Mouse (Mus musculus) midbrain, embryonic 16.5 days (tissue): ENCODE data around the gene Pde10a. TPM values are rescaled to one million over a fixed set of nuclear protein-coding genes. Genes with fewer than 3 reads are reported as not detected.
A peak's percentile ranks its signal among the peaks of the same experiment; 100 is the strongest.

ENCODE experiments used
- ATAC-seq: fragments of 200-750 bp; cut with Nextera tagmentation; 2 replicates; pipeline ENCODE4 v1.8.0; 2017; ENCODE audit warnings: moderate TSS enrichment
- H3K27ac ChIP-seq: fragments of 300-500 bp; sonication (generic); 2 replicates; pipeline ENCODE4 v1.5.1; 2014; ENCODE audit warnings: mild to moderate bottlenecking, low read length, mixed read lengths
- H3K27me3 ChIP-seq: fragments of 300-500 bp; sonication (generic); 2 replicates; pipeline ENCODE4 v1.6.1; 2014; ENCODE audit warnings: low read depth, low read length, mixed read lengths; ENCODE audit not compliant: control insufficient read depth, insufficient read depth
- H3K36me3 ChIP-seq: fragments of 300-500 bp; sonication (generic); 2 replicates; pipeline ENCODE4 v1.6.1; 2014; ENCODE audit warnings: mild to moderate bottlenecking, low read length, moderate library complexity, mixed read lengths; ENCODE audit not compliant: control insufficient read depth, insufficient read depth
- H3K4me1 ChIP-seq: fragments of 300-500 bp; sonication (generic); 2 replicates; pipeline ENCODE4 v1.6.1; 2014; ENCODE audit warnings: mild to moderate bottlenecking, low read length, mixed read lengths; ENCODE audit not compliant: control insufficient read depth, insufficient read depth
- H3K4me2 ChIP-seq: fragments of 300-500 bp; sonication (generic); 2 replicates; pipeline ENCODE4 v1.6.1; 2014; ENCODE audit warnings: mild to moderate bottlenecking, low read length, mixed read lengths
- H3K4me3 ChIP-seq: fragments of 300-500 bp; sonication (generic); 2 replicates; pipeline ENCODE4 v1.5.1; 2014; ENCODE audit warnings: low read depth, mild to moderate bottlenecking, low read length, moderate library complexity, mixed read lengths
- H3K9ac ChIP-seq: fragments of 300-500 bp; sonication (generic); 2 replicates; pipeline ENCODE4 v1.6.1; 2014; ENCODE audit warnings: low read depth, low read length, mixed read lengths
- H3K9me3 ChIP-seq: fragments of 300-500 bp; sonication (generic); replicated peaks from 2 replicates; pipeline ENCODE4 v1.6.1; 2014; ENCODE audit warnings: mild to moderate bottlenecking, low read length, mixed read lengths; ENCODE audit not compliant: control insufficient read depth, poor library complexity, severe bottlenecking
- WGBS: fragments of 180-500 bp; shearing (Covaris S2); extraction: QIAGEN DNeasy Blood & Tissue Kit; methylation state at CpG from one replicate; pipeline ENCODE4 v1.1.7; 2014; 5-methylcytosine and 5-hydroxymethylcytosine counted together
- polyA plus RNA-seq: library from polyadenylated mRNA; unstranded; fragments of >200 nt; fragmentation: Nextera tagmentation; extraction: Ambion mirVana; gene quantifications from 2 replicates; pipeline ENCODE4 v1.2.1, GENCODE M21; 2015

Gene Pde10a
- polyA plus RNA-seq, 1 experiment from 2014 or later: 14.3 TPM

- Histone ChIP-seq H3K4me1 (no peaks in the 10 kb centered on the region), H3K27ac (no peak overlapping the region), H3K4me2 (no peak overlapping the region), H3K4me3 (no peak overlapping the region), H3K36me3 (0 out of 2 replicates have a peak, but pooled peaks cover 2% of the 10 kb centered on the region), H3K9ac (no peak overlapping the region), H3K27me3 (no peaks in the 10 kb centered on the region), H3K9me3 (no peaks in the 10 kb centered on the region)
- ATAC-seq: no peak
- 91% methylated on average over 7 of the region's 7 CpGs for WGBS
Observed at GRCm38 (mm10) chr17:8899212-8899611, 374.0 kb downstream of the Pde10a start.

GRCm38 (mm10) chr17:8903555-8904283 lies 378.5 kb downstream of the Pde10a start:
- Histone ChIP-seq H3K27ac (no peak overlapping the region), H3K9ac (no peak overlapping the region), H3K36me3 (0 out of 2 replicates have a peak, but pooled peaks cover 4% of the 10 kb centered on the region), H3K9me3 (no peaks in the 10 kb centered on the region), H3K27me3 (no peaks in the 10 kb centered on the region), H3K4me2 (no peak overlapping the region), H3K4me3 (no peak overlapping the region), H3K4me1 (peaks cover 4% of the 10 kb centered on the region; the same call in 1 of the 2 replicates)
- ATAC-seq: no peak
- WGBS: 84% methylated on average over 5 of the region's 5 CpGs

GRCm38 (mm10) chr17:8910571-8910970 lies 385.4 kb downstream of the Pde10a start:
- no peak for ATAC-seq
- H3K9ac ChIP-seq: no peak overlapping the region
- 71% methylated on average over 5 of the region's 5 CpGs for WGBS
- no peak overlapping the region for H3K27ac ChIP-seq
- no peaks in the 10 kb centered on the region for H3K36me3 ChIP-seq
- no peak overlapping the region for H3K4me3 ChIP-seq
- no peak overlapping the region for H3K4me2 ChIP-seq
- peaks cover 4% of the 10 kb centered on the region; the same call in 1 of the 2 replicates for H3K4me1 ChIP-seq
- no peaks in the 10 kb centered on the region for H3K27me3 ChIP-seq
- H3K9me3 ChIP-seq: no peaks in the 10 kb centered on the region

DNA sequence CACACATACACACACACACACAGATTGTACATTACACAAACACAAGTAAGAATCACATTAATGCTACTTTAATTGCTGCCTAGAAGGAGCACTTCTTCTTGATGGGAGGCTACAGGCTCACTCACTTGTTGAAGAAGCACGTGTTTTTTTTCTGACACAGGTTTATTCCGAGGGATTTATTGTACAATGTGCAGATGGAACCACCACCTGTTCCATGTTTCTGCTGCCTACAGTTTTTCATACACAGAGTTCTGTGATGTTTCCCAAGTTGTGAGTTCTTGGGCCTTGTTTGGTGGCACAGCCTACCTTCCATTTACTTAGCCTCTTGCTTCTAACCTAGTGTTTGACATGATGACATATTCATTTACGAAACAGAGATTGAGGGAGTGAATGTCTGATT lies 387.8 kb downstream of the Pde10a start:
- H3K27ac ChIP-seq: no peak overlapping the region
- H3K4me3 ChIP-seq: no peak overlapping the region
- H3K4me1 ChIP-seq: no peaks in the 10 kb centered on the region
- no peak for ATAC-seq
- no peak overlapping the region for H3K4me2 ChIP-seq
- H3K9ac ChIP-seq: no peak overlapping the region
- no peaks in the 10 kb centered on the region for H3K9me3 ChIP-seq
- no peaks in the 10 kb centered on the region for H3K27me3 ChIP-seq
- no peaks in the 10 kb centered on the region for H3K36me3 ChIP-seq
- 84% methylated on average over 3 of the region's 3 CpGs for WGBS

DNA sequence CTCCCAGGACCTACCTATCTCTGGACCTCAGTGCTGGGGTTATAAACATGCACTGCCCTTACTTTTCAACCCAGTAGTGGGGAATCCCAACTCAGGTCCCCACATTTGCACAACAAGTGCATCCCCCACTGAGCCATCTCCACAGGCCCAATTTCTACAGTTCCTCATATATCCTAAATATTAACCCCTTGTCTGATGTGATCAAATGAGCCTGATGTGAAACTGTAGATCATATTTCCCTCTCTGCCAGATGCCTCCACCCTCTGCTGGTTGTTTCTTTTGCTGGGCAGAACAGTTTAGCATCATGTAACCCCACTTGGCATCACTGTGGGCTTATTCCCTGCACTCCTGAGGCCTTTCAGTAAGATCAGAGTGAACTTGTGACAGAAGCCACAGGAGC lies 390.5 kb downstream of the Pde10a start:
- no peaks in the 10 kb centered on the region for H3K36me3 ChIP-seq
- no peak overlapping the region for H3K27ac ChIP-seq
- H3K9me3 ChIP-seq: no peaks in the 10 kb centered on the region
- H3K4me1 ChIP-seq: 0 out of 2 replicates have a peak, but pooled peaks cover 2% of the 10 kb centered on the region
- no peak for ATAC-seq
- H3K4me3 ChIP-seq: no peak overlapping the region
- H3K9ac ChIP-seq: no peak overlapping the region
- no peaks in the 10 kb centered on the region for H3K27me3 ChIP-seq
- no peak overlapping the region for H3K4me2 ChIP-seq

GRCm38 (mm10) chr17:8923074-8923473 lies 397.9 kb downstream of the Pde10a start:
- Histone ChIP-seq H3K36me3 (no peaks in the 10 kb centered on the region), H3K4me2 (no peak overlapping the region), H3K9me3 (no peaks in the 10 kb centered on the region), H3K27me3 (no peaks in the 10 kb centered on the region), H3K27ac (no peak overlapping the region), H3K9ac (no peak overlapping the region), H3K4me3 (no peak overlapping the region), H3K4me1 (peaks cover 6% of the 10 kb centered on the region; the same call in 1 of the 2 replicates)
- ATAC-seq: no peak
- 68% methylated on average over 4 of the region's 4 CpGs for WGBS

GRCm38 (mm10) chr17:8923727-8924126 lies 398.6 kb downstream of the Pde10a start:
- Histone ChIP-seq H3K4me2 (no peak overlapping the region), H3K36me3 (no peaks in the 10 kb centered on the region), H3K4me3 (no peak overlapping the region), H3K27me3 (no peaks in the 10 kb centered on the region), H3K27ac (no peak overlapping the region), H3K9me3 (no peaks in the 10 kb centered on the region), H3K9ac (no peak overlapping the region), H3K4me1 (peaks cover 12% of the 10 kb centered on the region; the same call in 1 of the 2 replicates)
- no peak for ATAC-seq
- WGBS: 69% methylated on average over 8 of the region's 8 CpGs

DNA sequence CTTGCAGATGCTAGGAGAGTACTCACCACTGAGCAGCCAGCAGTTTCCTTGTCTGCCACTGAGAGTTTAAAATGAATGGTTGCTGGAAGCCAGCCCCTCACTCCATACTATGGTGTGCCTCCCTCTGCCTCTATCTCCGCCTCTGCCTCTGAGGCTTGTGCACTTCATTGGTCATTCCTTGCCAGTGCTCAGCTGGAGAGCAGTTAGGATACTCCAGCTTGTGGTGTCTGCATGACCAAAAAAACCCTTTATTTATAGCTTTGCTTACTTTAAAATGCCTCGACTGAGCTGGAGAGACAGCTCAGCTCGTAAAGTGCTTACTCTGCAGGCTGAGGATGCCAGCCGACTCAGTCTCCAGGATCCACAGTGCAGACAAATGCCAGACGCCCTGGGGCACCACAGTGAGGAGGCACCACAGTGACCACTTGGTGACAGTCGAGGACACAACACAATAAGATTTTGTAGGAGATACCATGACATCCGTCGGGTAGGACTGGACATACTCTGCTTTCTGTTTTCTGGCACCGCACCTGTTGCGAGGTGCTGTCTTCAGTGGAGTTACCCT lies 400.7 kb downstream of the Pde10a start:
- ATAC-seq: no peak
- WGBS: 74% methylated on average over 10 of the region's 10 CpGs
- Histone ChIP-seq H3K4me1 (peaks cover 13% of the 10 kb centered on the region; the same call in 1 of the 2 replicates), H3K27ac (0 out of 2 replicates have a peak overlapping the region, but pooled peaks have one; percentile 13), H3K4me2 (no peak overlapping the region), H3K27me3 (no peaks in the 10 kb centered on the region), H3K9ac (no peak overlapping the region), H3K9me3 (no peaks in the 10 kb centered on the region), H3K4me3 (no peak overlapping the region), H3K36me3 (no peaks in the 10 kb centered on the region)

DNA sequence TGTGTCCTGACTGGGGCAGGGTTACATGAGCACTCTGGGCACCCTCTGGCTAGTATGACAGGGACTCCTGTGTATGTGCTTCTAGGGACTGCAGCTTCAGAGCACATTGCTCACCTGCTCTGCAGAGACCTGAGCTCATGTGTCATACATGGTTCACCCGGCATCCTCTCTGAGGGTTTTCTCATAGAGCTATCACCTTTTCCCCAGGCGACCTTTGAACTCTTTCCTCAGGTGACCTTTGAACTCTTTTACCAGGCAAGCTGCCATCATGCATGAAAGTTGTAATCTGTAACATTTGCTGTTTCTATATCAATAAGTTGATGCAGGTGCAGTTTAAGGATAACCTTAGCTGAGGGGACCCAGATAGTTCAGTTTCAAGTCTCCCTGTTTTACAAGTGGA lies 403.4 kb downstream of the Pde10a start:
- H3K27me3 ChIP-seq: no peaks in the 10 kb centered on the region
- no peak for ATAC-seq
- H3K4me3 ChIP-seq: no peak overlapping the region
- H3K27ac ChIP-seq: no peak overlapping the region
- peak overlapping the region; percentile 15; the same call in 1 of the 2 replicates for H3K9ac ChIP-seq
- no peak overlapping the region for H3K4me2 ChIP-seq
- peaks cover 13% of the 10 kb centered on the region; the same call in 1 of the 2 replicates for H3K4me1 ChIP-seq
- H3K9me3 ChIP-seq: no peaks in the 10 kb centered on the region
- 60% methylated on average over 2 of the region's 2 CpGs for WGBS
- no peaks in the 10 kb centered on the region for H3K36me3 ChIP-seq
